Mouse (Mus musculus): ENCODE results near the gene Opa1.

DNA sequence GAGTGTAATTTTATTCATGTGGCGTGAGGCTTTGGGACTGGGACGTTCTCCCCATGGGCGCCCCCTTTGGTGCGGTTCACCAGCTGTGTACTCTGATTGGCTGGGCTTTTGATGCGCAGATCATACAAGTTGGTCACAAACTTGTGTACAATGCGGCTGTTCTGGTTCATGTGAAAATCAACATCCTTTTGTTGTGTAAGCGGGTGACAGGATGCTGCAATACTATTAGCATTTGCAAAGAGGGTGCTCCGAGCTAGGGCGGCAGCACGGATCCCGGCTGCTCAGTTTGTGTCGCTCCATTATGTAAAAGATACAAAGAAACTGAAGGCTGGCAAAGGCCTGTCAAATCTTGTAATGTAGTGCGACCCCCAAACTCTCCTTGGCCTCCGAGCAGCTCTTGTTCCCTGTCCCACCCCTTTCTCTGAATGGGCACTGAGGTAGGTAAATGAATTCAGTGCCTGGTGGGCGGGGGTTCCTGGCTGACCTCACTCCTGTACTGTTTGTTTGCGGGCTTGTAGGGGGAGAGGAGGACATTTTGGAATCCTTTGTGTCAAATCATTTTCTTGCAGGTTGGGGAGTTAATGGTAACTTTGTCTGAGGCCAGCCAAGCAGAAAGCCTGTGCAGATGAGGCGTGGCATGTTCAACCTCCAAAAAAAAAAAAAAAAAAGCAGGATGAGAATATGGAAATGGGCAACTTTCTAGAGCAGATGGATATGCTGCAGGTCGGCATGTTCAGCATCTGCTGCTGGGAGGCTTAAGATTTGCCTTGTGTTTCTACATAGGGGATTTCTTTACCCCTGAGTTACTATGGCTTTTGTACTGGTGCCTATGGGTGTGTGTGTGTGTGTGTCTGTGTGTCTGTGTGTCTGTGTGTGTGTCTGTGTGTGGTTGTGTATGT lies 78.8 kb downstream of the Opa1 start:
- TF ChIP-seq POLR2A (IDR thresholded peaks at IDR 0.05; ENCODE audit: control insufficient read depth, extremely low read depth, insufficient read depth, low read length, poor library complexity) (no peak), CTCF (IDR thresholded peaks at IDR 0.05; ENCODE audit: borderline replicate concordance, control insufficient read depth, extremely low read depth, insufficient read depth, low read length, poor library complexity) (no peak)
